Mouse (Mus musculus): ENCODE data around the gene Olfr165.
"Not testable (repeated sequence)": the region's sequence is repeated elsewhere in the genome, so short reads cannot be mapped to it uniquely, and the experiment has no call there.

The Olfr165 gene

GRCm38 (mm10) chr16:19423034-19423433 is at the start of gene Olfr165:
Gene Olfr165, minus strand, starts transcription at chr16:19423134.
- DNase-seq = no peak

GRCm38 (mm10) chr16:19464365-19464764 is 41.4 kb upstream of the Olfr165 start:
- no peak for DNase-seq

- not testable (repeated sequence) for DNase-seq
Measured at GRCm38 (mm10) chr16:19458741-19459140, 35.8 kb upstream of the Olfr165 start.

- no peak for DNase-seq
Measured at GRCm38 (mm10) chr16:19387984-19388383, 35.0 kb downstream of the Olfr165 start.

All from kidney, adult 11 months (tissue).